Mouse (Mus musculus): ENCODE measurements at regions not wholly inside any gene's neighbourhood (a gene's known extent, or its start where the extent isn't known, plus 50 kb on each side); places are given as distances from the start of the nearest gene placed in this dataset.
A peak's percentile ranks its signal among the peaks of the same experiment; 100 is the strongest.

- Histone ChIP-seq H3K9me3 (no peaks in the 10 kb centered on the region), H3K4me1 (no peaks in the 10 kb centered on the region; the same call in 1 of the 2 replicates), H3K36me3 (no peaks in the 10 kb centered on the region), H3K4me2 (no peak overlapping the region), H3K27me3 (replicated peaks) (no peaks in the 10 kb centered on the region), H3K4me3 (replicated peaks) (no peak overlapping the region), H3K27ac (no peak overlapping the region), H3K9ac (no peak overlapping the region)
- ATAC-seq (ENCODE audit: insufficient read depth, low FRiP score, low read depth) = no peak
Measured at GRCm38 (mm10) chr13:80946034-80946433, 62.9 kb downstream of the Arrdc3 start.

GRCm38 (mm10) chr13:80947705-80948104 lies 64.5 kb downstream of the Arrdc3 start:
- no peak overlapping the region for H3K27ac ChIP-seq
- no peaks in the 10 kb centered on the region for H3K36me3 ChIP-seq
- WGBS = 83% methylated on average over 6 of the region's 6 CpGs
- no peaks in the 10 kb centered on the region for H3K27me3 ChIP-seq (replicated peaks)
- H3K4me3 ChIP-seq (replicated peaks) = no peak overlapping the region
- H3K4me1 ChIP-seq = no peaks in the 10 kb centered on the region
- ATAC-seq (ENCODE audit: insufficient read depth, low FRiP score, low read depth) = no peak
- no peak overlapping the region for H3K9ac ChIP-seq
- H3K9me3 ChIP-seq = no peaks in the 10 kb centered on the region
- H3K4me2 ChIP-seq = no peak overlapping the region

- Histone ChIP-seq H3K4me2 (no peak overlapping the region), H3K27ac (peak overlapping the region; percentile 31), H3K4me3 (replicated peaks) (no peak overlapping the region), H3K9me3 (no peaks in the 10 kb centered on the region), H3K27me3 (replicated peaks) (no peaks in the 10 kb centered on the region), H3K9ac (no peak overlapping the region), H3K36me3 (no peaks in the 10 kb centered on the region), H3K4me1 (no peaks in the 10 kb centered on the region)
- WGBS = 28% methylated on average over 6 of the region's 6 CpGs
- ATAC-seq (ENCODE audit: insufficient read depth, low FRiP score, low read depth) = peak; percentile 56; the same call in 1 of the 2 replicates
Measured at GRCm38 (mm10) chr13:80949133-80949697, 66.0 kb downstream of the Arrdc3 start.

DNA sequence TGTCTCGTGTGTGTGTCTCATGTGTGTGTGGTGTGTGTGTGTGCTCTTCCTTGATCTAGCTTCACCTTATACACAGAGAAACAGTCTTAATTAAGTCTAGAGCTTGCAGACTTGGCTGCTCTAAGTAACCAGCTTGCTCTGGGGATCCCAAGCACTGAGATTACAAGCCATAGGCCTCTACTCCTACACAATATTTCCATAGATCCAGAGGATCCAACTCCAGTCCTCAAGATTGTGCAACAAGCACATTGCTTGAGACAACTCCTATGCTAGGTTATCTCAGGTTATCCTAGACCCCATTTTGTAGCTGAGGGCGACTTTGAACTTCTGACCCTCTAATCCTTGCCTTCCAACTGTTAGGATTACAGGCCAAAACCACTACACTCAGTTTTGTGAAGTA lies 67.1 kb downstream of the Arrdc3 start:
- Histone ChIP-seq H3K4me2 (no peak overlapping the region), H3K9ac (no peak overlapping the region), H3K36me3 (no peaks in the 10 kb centered on the region), H3K27ac (no peak overlapping the region), H3K4me3 (replicated peaks) (no peak overlapping the region), H3K4me1 (no peaks in the 10 kb centered on the region), H3K27me3 (replicated peaks) (no peaks in the 10 kb centered on the region), H3K9me3 (no peaks in the 10 kb centered on the region)
- no peak for ATAC-seq (ENCODE audit: insufficient read depth, low FRiP score, low read depth)
- 73% methylated on average over 2 of the region's 2 CpGs for WGBS

DNA sequence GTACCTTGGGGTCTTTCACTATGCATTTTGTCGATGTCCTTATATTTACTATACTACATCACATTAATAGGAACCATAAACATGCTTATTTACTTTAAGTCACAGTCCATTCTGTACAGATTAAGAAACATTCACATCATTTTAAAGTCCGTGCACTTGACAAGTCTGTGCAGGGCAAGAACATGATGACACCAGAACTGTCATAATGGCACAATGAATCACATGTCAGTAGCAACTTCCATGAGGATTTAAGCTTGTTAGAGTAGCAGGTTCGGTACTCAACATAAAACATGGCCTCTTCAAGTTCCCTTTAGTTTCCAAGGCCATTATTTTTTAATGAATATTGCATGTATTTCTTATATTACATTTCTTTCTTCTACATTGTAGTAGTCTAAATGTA lies 67.6 kb downstream of the Arrdc3 start:
- Histone ChIP-seq H3K4me3 (replicated peaks) (no peak overlapping the region), H3K36me3 (no peaks in the 10 kb centered on the region), H3K27me3 (replicated peaks) (no peaks in the 10 kb centered on the region), H3K4me1 (no peaks in the 10 kb centered on the region), H3K9me3 (no peaks in the 10 kb centered on the region), H3K27ac (no peak overlapping the region), H3K4me2 (no peak overlapping the region), H3K9ac (no peak overlapping the region)
- 80% methylated on average over 3 of the region's 3 CpGs for WGBS
- ATAC-seq (ENCODE audit: insufficient read depth, low FRiP score, low read depth) = no peak

- Histone ChIP-seq H3K4me3 (replicated peaks) (no peak overlapping the region), H3K9me3 (no peaks in the 10 kb centered on the region), H3K27ac (no peak overlapping the region), H3K4me1 (no peaks in the 10 kb centered on the region), H3K27me3 (replicated peaks) (no peaks in the 10 kb centered on the region), H3K36me3 (no peaks in the 10 kb centered on the region), H3K4me2 (no peak overlapping the region), H3K9ac (no peak overlapping the region)
- 85% methylated on average over 3 of the region's 3 CpGs for WGBS
- no peak for ATAC-seq (ENCODE audit: insufficient read depth, low FRiP score, low read depth)
Measured at GRCm38 (mm10) chr13:80951327-80951726, 68.1 kb downstream of the Arrdc3 start.

DNA sequence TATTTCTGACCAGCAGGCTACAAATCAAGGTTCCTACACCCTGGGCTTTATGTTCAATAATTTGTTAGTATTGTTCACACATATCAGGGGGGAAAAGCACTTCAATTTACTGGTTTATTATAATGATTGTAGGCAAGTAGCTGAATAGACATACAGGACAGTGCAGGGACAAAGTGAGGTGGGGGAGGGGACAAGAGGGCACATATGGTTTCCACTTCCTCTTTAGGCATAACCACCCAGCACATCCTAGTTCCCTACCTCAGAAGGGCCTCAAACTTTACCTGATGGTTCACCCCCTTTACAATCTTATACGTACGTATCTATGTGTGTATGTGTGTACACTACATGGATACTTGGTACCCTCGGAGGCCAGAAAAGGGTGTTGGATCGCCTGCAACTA lies 69.7 kb downstream of the Arrdc3 start:
- no peak overlapping the region for H3K4me3 ChIP-seq (replicated peaks)
- no peaks in the 10 kb centered on the region for H3K9me3 ChIP-seq
- H3K9ac ChIP-seq = no peak overlapping the region
- no peaks in the 10 kb centered on the region for H3K27me3 ChIP-seq (replicated peaks)
- H3K27ac ChIP-seq = no peak overlapping the region
- H3K36me3 ChIP-seq = no peaks in the 10 kb centered on the region
- no peaks in the 10 kb centered on the region for H3K4me1 ChIP-seq
- 88% methylated on average over 4 of the region's 4 CpGs for WGBS
- ATAC-seq (ENCODE audit: insufficient read depth, low FRiP score, low read depth) = no peak
- H3K4me2 ChIP-seq = no peak overlapping the region

DNA sequence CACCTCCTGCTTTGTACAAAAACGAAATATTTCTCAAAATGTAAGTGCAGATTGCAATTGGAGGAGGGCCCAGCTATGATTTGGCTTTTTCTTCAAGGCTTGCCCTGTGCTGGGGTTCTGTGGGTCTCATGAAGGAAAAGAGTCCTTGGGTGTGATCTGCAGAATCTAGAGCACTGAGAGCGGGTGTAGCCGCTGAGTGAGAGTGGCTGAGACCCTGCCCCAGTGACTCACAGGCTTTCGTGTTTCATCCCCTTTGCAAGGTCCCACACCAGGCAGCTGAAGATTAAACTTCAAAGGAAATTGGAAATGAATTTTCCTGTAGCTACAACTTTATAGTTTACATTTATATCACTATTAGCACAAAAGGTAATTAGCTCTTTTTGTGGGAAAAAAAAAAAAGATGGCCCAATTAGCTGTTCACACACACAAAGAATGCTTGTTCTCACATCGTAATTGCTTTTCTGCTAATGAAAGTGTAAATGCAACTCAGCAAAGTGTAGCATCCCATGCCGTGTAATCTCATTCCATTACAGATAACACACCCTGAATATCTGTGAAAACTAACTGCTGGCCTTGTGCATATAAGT lies 71.0 kb downstream of the Arrdc3 start:
- no peak for ATAC-seq (ENCODE audit: insufficient read depth, low FRiP score, low read depth)
- WGBS = 60% methylated on average over 6 of the region's 6 CpGs
- Histone ChIP-seq H3K9me3 (no peaks in the 10 kb centered on the region), H3K4me3 (replicated peaks) (no peak overlapping the region), H3K4me1 (no peaks in the 10 kb centered on the region), H3K27ac (no peak overlapping the region), H3K9ac (no peak overlapping the region), H3K27me3 (replicated peaks) (no peaks in the 10 kb centered on the region), H3K4me2 (no peak overlapping the region), H3K36me3 (no peaks in the 10 kb centered on the region)

- Histone ChIP-seq H3K4me1 (no peaks in the 10 kb centered on the region), H3K9me3 (no peaks in the 10 kb centered on the region), H3K9ac (no peak overlapping the region), H3K4me2 (no peak overlapping the region), H3K36me3 (no peaks in the 10 kb centered on the region), H3K27me3 (replicated peaks) (no peaks in the 10 kb centered on the region), H3K4me3 (replicated peaks) (no peak overlapping the region), H3K27ac (no peak overlapping the region)
- 69% methylated on average over 1 of the region's 1 CpGs for WGBS
- ATAC-seq (ENCODE audit: insufficient read depth, low FRiP score, low read depth) = no peak
Measured at GRCm38 (mm10) chr13:80956966-80957365, 73.8 kb downstream of the Arrdc3 start.

- Histone ChIP-seq H3K9me3 (no peaks in the 10 kb centered on the region), H3K4me3 (replicated peaks) (no peak overlapping the region), H3K4me1 (no peaks in the 10 kb centered on the region), H3K36me3 (no peaks in the 10 kb centered on the region), H3K27ac (no peak overlapping the region), H3K4me2 (no peak overlapping the region), H3K9ac (no peak overlapping the region), H3K27me3 (replicated peaks) (no peaks in the 10 kb centered on the region)
- peak; percentile 48; the same call in 1 of the 2 replicates for ATAC-seq (ENCODE audit: insufficient read depth, low FRiP score, low read depth)
- WGBS = 78% methylated on average over 6 of the region's 6 CpGs
Measured at GRCm38 (mm10) chr13:80957419-80958139, 74.4 kb downstream of the Arrdc3 start.

- H3K36me3 ChIP-seq = no peaks in the 10 kb centered on the region
- 84% methylated on average over 1 of the region's 1 CpGs for WGBS
- no peaks in the 10 kb centered on the region for H3K9me3 ChIP-seq
- no peaks in the 10 kb centered on the region for H3K4me1 ChIP-seq
- H3K27ac ChIP-seq = no peak overlapping the region
- H3K4me2 ChIP-seq = no peak overlapping the region
- H3K4me3 ChIP-seq (replicated peaks) = no peak overlapping the region
- no peaks in the 10 kb centered on the region for H3K27me3 ChIP-seq (replicated peaks)
- ATAC-seq (ENCODE audit: insufficient read depth, low FRiP score, low read depth) = no peak
- no peak overlapping the region for H3K9ac ChIP-seq
Measured at GRCm38 (mm10) chr13:80959763-80960162, 76.6 kb downstream of the Arrdc3 start.

DNA sequence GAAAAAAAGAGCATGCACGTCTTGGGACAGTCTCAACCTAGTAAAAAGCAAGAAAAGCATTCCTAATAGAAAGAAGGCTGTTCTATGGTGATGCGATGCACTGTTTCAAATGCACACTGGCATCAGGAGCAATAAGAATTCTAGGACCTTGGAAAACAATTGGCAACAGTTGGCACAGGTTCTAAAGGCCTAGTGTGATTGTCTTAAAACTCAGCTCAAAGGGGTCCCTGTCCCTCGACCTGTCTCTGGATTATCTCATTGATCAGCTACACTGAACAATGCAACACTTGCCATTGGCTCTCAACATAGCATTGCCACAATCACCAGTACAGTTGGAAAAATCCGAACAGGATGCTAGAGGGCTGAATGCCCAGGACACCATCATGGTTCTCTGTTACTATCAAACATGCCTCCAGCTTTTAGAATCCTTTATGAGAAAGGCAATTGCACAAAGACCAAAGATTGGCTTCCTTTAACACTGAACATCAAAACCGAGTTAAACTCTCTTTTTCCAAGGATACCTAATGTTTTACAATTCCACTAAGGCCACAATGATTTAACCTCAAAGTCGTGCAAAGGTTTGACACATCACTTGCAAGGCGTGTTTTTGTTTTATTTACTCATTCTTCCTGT lies 78.9 kb downstream of the Arrdc3 start:
- no peak overlapping the region for H3K4me3 ChIP-seq (replicated peaks)
- H3K27me3 ChIP-seq (replicated peaks) = no peaks in the 10 kb centered on the region
- no peak overlapping the region for H3K9ac ChIP-seq
- no peaks in the 10 kb centered on the region for H3K4me1 ChIP-seq
- no peak overlapping the region for H3K27ac ChIP-seq
- H3K9me3 ChIP-seq = no peaks in the 10 kb centered on the region
- H3K4me2 ChIP-seq = peak overlapping the region; percentile 74
- ATAC-seq (ENCODE audit: insufficient read depth, low FRiP score, low read depth) = no peak
- 56% methylated on average over 7 of the region's 7 CpGs for WGBS
- H3K36me3 ChIP-seq = no peaks in the 10 kb centered on the region
